Mouse (Mus musculus): Measurements from ENCODE around the gene Cnih2. TPM values are rescaled to one million over a fixed set of nuclear protein-coding genes. Genes with fewer than 3 reads are reported as not detected.

Cnih2 gene
- total and polyA plus RNA-seq, 2 experiments = 0.12 TPM; not detected in 1

- Histone ChIP-seq H3K9ac (ENCODE audit: low read depth, low read length) (no peak overlapping the region), H3K4me3 (ENCODE audit: insufficient read depth, low read depth, low read length) (no peak overlapping the region), H3K4me1 (ENCODE audit: control insufficient read depth, insufficient read depth, low read length) (peaks cover 3% of the 10 kb centered on the region), H3K36me3 (ENCODE audit: control insufficient read depth, insufficient read depth, low read length) (peaks cover 4% of the 10 kb centered on the region; the same call in 1 of the 2 replicates), H3K79me2 (ENCODE audit: control insufficient read depth, insufficient read depth, low read length) (no peaks in the 10 kb centered on the region; the same call in 1 of the 2 replicates), H3K27me3 (ENCODE audit: control insufficient read depth, insufficient read depth, low read length) (no peaks in the 10 kb centered on the region), H3K27ac (replicated peaks; ENCODE audit: insufficient read depth, low read depth, low read length) (no peak overlapping the region)
- DNase-seq (ENCODE audit: extremely low read depth, low read depth, low spot score) = peak; percentile 40
- WGBS = 40% methylated on average over 4 of the region's 4 CpGs
- TF ChIP-seq POLR2A (IDR thresholded peaks at IDR 0.05; ENCODE audit: extremely low read depth, insufficient read depth, low read length) (no peak), CTCF (IDR thresholded peaks at IDR 0.05; ENCODE audit: low read depth, low read length) (no peak)
These were observed 10.4 kb upstream of the Cnih2 start for GRCm38 (mm10) chr19:5108702-5109101.

GRCm38 (mm10) chr19:5108271-5108575, 9.9 kb upstream of the Cnih2 start:
- H3K4me3 ChIP-seq (ENCODE audit: insufficient read depth, low read depth, low read length) = no peak overlapping the region
- TF ChIP-seq POLR2A (IDR thresholded peaks at IDR 0.05; ENCODE audit: extremely low read depth, insufficient read depth, low read length) (no peak), CTCF (IDR thresholded peaks at IDR 0.05; ENCODE audit: low read depth, low read length) (peak; percentile 53)
- H3K36me3 ChIP-seq (ENCODE audit: control insufficient read depth, insufficient read depth, low read length) = peaks cover 4% of the 10 kb centered on the region; the same call in 1 of the 2 replicates
- H3K27ac ChIP-seq (replicated peaks; ENCODE audit: insufficient read depth, low read depth, low read length) = no peak overlapping the region
- 36% methylated on average over 5 of the region's 5 CpGs for WGBS
- no peaks in the 10 kb centered on the region for H3K27me3 ChIP-seq (ENCODE audit: control insufficient read depth, insufficient read depth, low read length)
- H3K4me1 ChIP-seq (ENCODE audit: control insufficient read depth, insufficient read depth, low read length) = peaks cover 3% of the 10 kb centered on the region
- peak; percentile 32 for DNase-seq (ENCODE audit: extremely low read depth, low read depth, low spot score)
- no peak overlapping the region for H3K9ac ChIP-seq (ENCODE audit: low read depth, low read length)
- H3K79me2 ChIP-seq (ENCODE audit: control insufficient read depth, insufficient read depth, low read length) = no peaks in the 10 kb centered on the region; the same call in 1 of the 2 replicates

DNA sequence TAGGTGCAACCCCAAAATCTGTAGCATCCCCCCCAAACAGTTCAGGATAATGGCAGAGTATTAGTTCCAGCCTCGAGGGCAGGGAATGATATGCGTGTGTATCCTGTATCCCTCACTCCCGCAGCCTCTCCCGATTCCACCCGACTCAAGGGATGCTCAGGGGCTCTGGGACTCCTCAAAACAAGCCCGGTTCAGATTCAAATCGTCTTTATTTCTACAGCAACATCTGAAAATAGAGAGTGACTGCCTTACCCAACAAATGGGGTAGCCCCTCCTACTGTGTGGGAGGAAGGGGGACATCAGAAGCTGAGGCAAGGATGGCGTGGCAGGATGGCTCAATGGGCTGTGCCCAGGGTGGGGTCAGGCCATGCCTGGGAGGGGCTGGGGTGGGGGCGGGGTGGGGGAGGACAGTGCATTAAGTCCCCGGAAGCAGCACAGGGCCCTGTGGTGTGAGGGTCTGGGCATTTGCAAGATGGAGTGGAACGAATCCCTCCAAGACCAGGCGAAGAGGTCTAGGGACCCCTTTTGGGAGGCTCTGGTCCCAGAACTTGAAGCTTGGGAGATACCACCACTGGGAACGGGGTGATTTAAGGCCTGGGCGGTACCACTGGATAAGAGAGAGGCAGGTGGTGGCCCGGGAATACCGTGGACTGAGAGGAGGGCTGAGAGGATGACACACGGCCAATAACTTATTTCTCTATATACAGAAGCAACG, 9.4 kb upstream of the Cnih2 start:
- 74% methylated on average over 18 of the region's 18 CpGs for WGBS
- no peaks in the 10 kb centered on the region for H3K27me3 ChIP-seq (ENCODE audit: control insufficient read depth, insufficient read depth, low read length)
- no peak overlapping the region for H3K27ac ChIP-seq (replicated peaks; ENCODE audit: insufficient read depth, low read depth, low read length)
- no peak for DNase-seq (ENCODE audit: extremely low read depth, low read depth, low spot score)
- no peak overlapping the region for H3K4me3 ChIP-seq (ENCODE audit: insufficient read depth, low read depth, low read length)
- H3K79me2 ChIP-seq (ENCODE audit: control insufficient read depth, insufficient read depth, low read length) = no peaks in the 10 kb centered on the region; the same call in 1 of the 2 replicates
- H3K9ac ChIP-seq (ENCODE audit: low read depth, low read length) = no peak overlapping the region
- peaks cover 6% of the 10 kb centered on the region; the same call in 1 of the 2 replicates for H3K36me3 ChIP-seq (ENCODE audit: control insufficient read depth, insufficient read depth, low read length)
- H3K4me1 ChIP-seq (ENCODE audit: control insufficient read depth, insufficient read depth, low read length) = peaks cover 3% of the 10 kb centered on the region
- TF ChIP-seq POLR2A (IDR thresholded peaks at IDR 0.05; ENCODE audit: extremely low read depth, insufficient read depth, low read length) (no peak), CTCF (IDR thresholded peaks at IDR 0.05; ENCODE audit: low read depth, low read length) (no peak)

- Histone ChIP-seq H3K79me2 (ENCODE audit: control insufficient read depth, insufficient read depth, low read length) (no peaks in the 10 kb centered on the region; the same call in 1 of the 2 replicates), H3K4me1 (ENCODE audit: control insufficient read depth, insufficient read depth, low read length) (peaks cover 3% of the 10 kb centered on the region), H3K36me3 (ENCODE audit: control insufficient read depth, insufficient read depth, low read length) (peaks cover 14% of the 10 kb centered on the region; the same call in 1 of the 2 replicates), H3K27me3 (ENCODE audit: control insufficient read depth, insufficient read depth, low read length) (no peaks in the 10 kb centered on the region), H3K9ac (ENCODE audit: low read depth, low read length) (peak within 1 kb of the TSS; percentile 99), H3K27ac (replicated peaks; ENCODE audit: insufficient read depth, low read depth, low read length) (peak within 1 kb of the TSS; percentile 99), H3K4me3 (ENCODE audit: insufficient read depth, low read depth, low read length) (peak within 1 kb of the TSS; percentile 99)
- DNase-seq (ENCODE audit: extremely low read depth, low read depth, low spot score) = peak; percentile 88
- TF ChIP-seq POLR2A (IDR thresholded peaks at IDR 0.05; ENCODE audit: extremely low read depth, insufficient read depth, low read length) (0 out of 2 replicates have a peak, but pooled peaks have one; percentile 25), CTCF (IDR thresholded peaks at IDR 0.05; ENCODE audit: low read depth, low read length) (no peak)
- under 1% methylated on average over 46 of the region's 46 CpGs for WGBS
These were observed 8.4 kb upstream of the Cnih2 start, which contains the start of gene Rab1b for GRCm38 (mm10) chr19:5106731-5107191. Gene Rab1b, minus strand, starts transcription at chr19:5107072.

DNA sequence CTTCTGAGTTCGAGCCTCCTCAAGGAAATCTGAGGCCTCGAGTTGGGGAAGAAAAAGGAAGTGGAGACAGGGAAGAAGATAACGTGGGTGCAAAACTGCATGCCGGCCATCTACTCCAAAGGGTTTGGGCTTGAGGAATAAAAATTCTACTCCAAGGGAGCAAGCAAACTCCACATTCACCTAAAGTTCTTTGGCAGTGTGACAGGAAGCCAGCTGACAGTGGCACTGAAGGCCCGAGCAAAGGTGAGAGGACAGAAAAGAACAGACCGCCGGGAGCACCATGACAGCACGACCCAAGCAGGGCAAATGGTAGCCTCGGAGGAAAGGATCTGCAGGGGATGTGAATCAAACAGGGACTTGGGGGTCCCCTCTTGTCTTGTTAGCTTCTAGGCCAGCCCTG, 7.8 kb upstream of the Cnih2 start:
- Histone ChIP-seq H3K79me2 (ENCODE audit: control insufficient read depth, insufficient read depth, low read length) (no peaks in the 10 kb centered on the region; the same call in 1 of the 2 replicates), H3K9ac (ENCODE audit: low read depth, low read length) (peak overlapping the region; percentile 99), H3K27me3 (ENCODE audit: control insufficient read depth, insufficient read depth, low read length) (no peaks in the 10 kb centered on the region), H3K36me3 (ENCODE audit: control insufficient read depth, insufficient read depth, low read length) (peaks cover 18% of the 10 kb centered on the region; the same call in 1 of the 2 replicates), H3K4me3 (ENCODE audit: insufficient read depth, low read depth, low read length) (peak overlapping the region; percentile 99), H3K27ac (replicated peaks; ENCODE audit: insufficient read depth, low read depth, low read length) (peak overlapping the region; percentile 99), H3K4me1 (ENCODE audit: control insufficient read depth, insufficient read depth, low read length) (peaks cover 3% of the 10 kb centered on the region)
- DNase-seq (ENCODE audit: extremely low read depth, low read depth, low spot score) = peak; percentile 74
- WGBS = 3% methylated on average over 9 of the region's 9 CpGs
- TF ChIP-seq POLR2A (IDR thresholded peaks at IDR 0.05; ENCODE audit: extremely low read depth, insufficient read depth, low read length) = peak; percentile 44; the same call in 1 of the 2 replicates
- TF ChIP-seq CTCF (IDR thresholded peaks at IDR 0.05; ENCODE audit: low read depth, low read length) = no peak
